Mouse (Mus musculus): ENCODE data around the gene Stox1. TPM values are rescaled to one million over a fixed set of nuclear protein-coding genes. Genes with fewer than 3 reads are reported as not detected.
A peak's percentile ranks its signal among the peaks of the same experiment; 100 is the strongest.

Gene Stox1
- polyA plus RNA-seq, 1 experiment from 2014 or later: 1.4 TPM

DNA sequence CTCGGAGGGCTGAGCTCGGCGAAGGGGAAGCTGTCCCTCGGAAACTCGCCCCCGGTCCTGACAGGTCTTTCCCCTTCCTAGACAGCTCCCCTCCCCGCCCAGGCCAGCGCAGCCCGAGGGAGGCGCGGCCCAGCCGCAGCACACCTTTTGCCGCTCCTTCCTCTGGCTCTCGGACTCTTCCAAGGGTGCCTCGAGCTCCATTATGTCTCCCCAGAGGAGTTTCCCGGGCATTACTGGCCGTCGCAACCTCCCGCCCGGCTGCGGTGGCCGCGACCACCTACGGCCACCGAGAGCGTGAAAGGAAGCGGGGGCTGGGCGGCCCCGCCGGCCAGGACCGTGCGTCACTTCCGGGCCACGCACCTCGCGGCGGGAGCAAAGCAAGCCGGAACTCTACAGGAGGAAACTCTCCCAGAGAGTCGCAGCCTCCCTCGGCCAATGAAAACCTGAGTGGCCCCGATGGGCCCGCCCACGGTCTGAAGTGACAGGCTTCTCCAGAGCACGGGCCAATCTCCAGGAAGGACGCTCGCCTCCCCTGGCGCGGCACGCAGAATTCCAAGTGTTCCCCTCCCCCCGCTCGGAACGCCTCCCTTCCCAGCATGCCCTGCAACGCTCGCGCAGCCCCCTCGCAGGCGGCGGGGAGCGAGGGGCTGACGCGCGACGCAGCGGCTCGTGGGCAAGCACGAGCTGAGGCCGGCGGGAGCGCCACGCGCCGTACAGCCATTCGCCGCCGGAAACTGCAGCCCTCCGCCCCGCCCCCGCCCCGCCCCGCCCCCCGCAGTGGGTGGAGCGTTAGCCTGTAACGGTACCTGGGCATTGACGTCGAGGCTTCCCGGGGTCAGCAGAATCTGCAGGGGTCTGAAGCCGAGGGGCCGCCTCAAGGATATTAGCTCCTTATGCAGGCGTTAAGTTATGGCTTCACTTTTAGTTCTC, 74.8 kb downstream of the Stox1 start, which contains the start of gene Ddx50:
Gene Ddx50 (minus strand): TSS at position 338 of the 930 bp plus-strand sequence.
- Histone ChIP-seq H3K4me3 (ENCODE audit: low read depth, low read length) (peak within 1 kb of the TSS; percentile 67), H3K4me1 (ENCODE audit: control insufficient read depth, insufficient read depth, low read length) (peaks cover 8% of the 10 kb centered on the region; the same call in 1 of the 2 replicates), H3K4me2 (ENCODE audit: low read depth, severe bottlenecking) (peak within 1 kb of the TSS; percentile 43), H3K9me3 (ENCODE audit: control insufficient read depth, low read length) (no peaks in the 10 kb centered on the region), H3K36me3 (ENCODE audit: control insufficient read depth, insufficient read depth, low read length) (peaks cover 3% of the 10 kb centered on the region; the same call in 1 of the 2 replicates), H3K9ac (ENCODE audit: low read length) (peak within 1 kb of the TSS; percentile 92), H3K27ac (replicated peaks; ENCODE audit: low read depth, low read length) (peak within 1 kb of the TSS; percentile 86), H3K27me3 (ENCODE audit: control insufficient read depth, insufficient read depth, low read length) (no peaks in the 10 kb centered on the region)
- DNase-seq (ENCODE audit: low spot score): peak; percentile 99
- WGBS: under 1% methylated on average over 87 of the region's 89 CpGs
- peak; percentile 100 for ATAC-seq (ENCODE audit: insufficient number of reproducible peaks, low FRiP score, low TSS enrichment, low read depth)

DNA sequence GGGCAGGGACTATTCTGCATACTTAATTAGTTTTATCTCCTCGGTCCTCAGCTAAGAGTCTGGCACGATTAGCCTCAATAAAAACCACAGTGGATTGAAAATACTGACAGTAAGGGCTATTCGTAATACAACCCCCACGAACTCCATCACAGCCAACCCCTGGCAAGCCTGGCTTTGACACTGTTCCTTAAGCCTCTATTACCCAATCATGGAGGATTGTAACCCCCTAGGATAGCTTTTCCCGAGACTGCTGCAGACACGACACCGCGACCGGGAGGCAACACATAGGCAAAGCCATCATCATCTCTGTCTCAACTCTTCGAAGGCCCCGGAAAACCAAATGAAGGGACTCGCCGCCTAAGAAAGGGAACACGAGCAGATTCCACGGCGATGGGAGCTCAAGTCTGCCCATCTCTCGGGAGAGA, 75.6 kb downstream of the Stox1 start:
- H3K27me3 ChIP-seq (ENCODE audit: control insufficient read depth, insufficient read depth, low read length): no peaks in the 10 kb centered on the region
- H3K9ac ChIP-seq (ENCODE audit: low read length): peak overlapping the region; percentile 92
- peak overlapping the region; percentile 67 for H3K4me3 ChIP-seq (ENCODE audit: low read depth, low read length)
- H3K27ac ChIP-seq (replicated peaks; ENCODE audit: low read depth, low read length): peak overlapping the region; percentile 86
- H3K9me3 ChIP-seq (ENCODE audit: control insufficient read depth, low read length): no peaks in the 10 kb centered on the region
- DNase-seq (ENCODE audit: low spot score) (no peak), ATAC-seq (ENCODE audit: insufficient number of reproducible peaks, low FRiP score, low TSS enrichment, low read depth) (no peak)
- H3K4me2 ChIP-seq (ENCODE audit: low read depth, severe bottlenecking): peak overlapping the region; percentile 37
- H3K4me1 ChIP-seq (ENCODE audit: control insufficient read depth, insufficient read depth, low read length): peaks cover 8% of the 10 kb centered on the region; the same call in 1 of the 2 replicates
- H3K36me3 ChIP-seq (ENCODE audit: control insufficient read depth, insufficient read depth, low read length): peaks cover 3% of the 10 kb centered on the region; the same call in 1 of the 2 replicates
- 0% methylated on average over 17 of the region's 17 CpGs for WGBS

Small RNA genes within 50 kb of the gene (microRNA-seq; reads per million reads assigned to microRNA genes)
- not detected for gene Mir7215

Other genes starting within 250 kb of the Stox1 start
- 81.3 and 82.3 TPM in 2 replicates for gene Vps26a, start 239.3 kb downstream of the Stox1 start, polyA plus RNA-seq (2014; fragmentation: Nextera tagmentation; extraction: Ambion mirVana)
- 3.9 and 4.3 TPM in 2 replicates for gene Srgn, start 198.7 kb downstream of the Stox1 start, polyA plus RNA-seq (2014; fragmentation: Nextera tagmentation; extraction: Ambion mirVana)
- 43.1 and 46.4 TPM in 2 replicates for gene Kif1bp, start 147.7 kb downstream of the Stox1 start, polyA plus RNA-seq (2014; fragmentation: Nextera tagmentation; extraction: Ambion mirVana)
- gene Ddx21, start 123.8 kb downstream of the Stox1 start, polyA plus RNA-seq (2014; fragmentation: Nextera tagmentation; extraction: Ambion mirVana): 36.1 and 40.2 TPM in 2 replicates
- gene Ddx50, start 74.9 kb downstream of the Stox1 start, polyA plus RNA-seq (2014; fragmentation: Nextera tagmentation; extraction: Ambion mirVana): 163 and 173 TPM in 2 replicates
- gene Ccar1, start 66.2 kb upstream of the Stox1 start, polyA plus RNA-seq (2014; fragmentation: Nextera tagmentation; extraction: Ambion mirVana): 181 and 192 TPM in 2 replicates
- gene Tet1, start 182.9 kb upstream of the Stox1 start, polyA plus RNA-seq (2014; fragmentation: Nextera tagmentation; extraction: Ambion mirVana): 34.0 and 41.1 TPM in 2 replicates
- 10.7 and 12.2 TPM in 2 replicates for gene Slc25a16, start 194.5 kb upstream of the Stox1 start, polyA plus RNA-seq (2014; fragmentation: Nextera tagmentation; extraction: Ambion mirVana)
- gene Dna2, start 220.9 kb upstream of the Stox1 start, polyA plus RNA-seq (2014; fragmentation: Nextera tagmentation; extraction: Ambion mirVana): 36.0 and 39.0 TPM in 2 replicates